Mouse (Mus musculus) heart, adult 10 weeks (tissue): ENCODE results near the gene Olfr533. TPM values are rescaled to one million over a fixed set of nuclear protein-coding genes. Genes with fewer than 3 reads are reported as not detected.

Source experiments
- polyA plus RNA-seq: library from polyadenylated mRNA; stranded (reverse); fragments of 350-450 nt; fragmentation: Illumina TruSeq; extraction: RNeasy Lipid Tissue Mini Kit (QIAGEN cat#74804); gene quantifications from one replicate; pipeline ENCODE4 v1.2.3, GENCODE M21; 2014; ENCODE audit warnings: low read depth, low replicate concordance

Gene Olfr533
- polyA plus RNA-seq, result not detected

GRCm38 (mm10) chr7:140463070-140463469 lies at the start of gene Olfr533:
TSS of gene Olfr533 (plus strand) at chr7:140463370.

GRCm38 (mm10) chr7:140421539-140421938 lies 41.6 kb upstream of the Olfr533 start, which contains the start of gene Olfr532:
TSS of gene Olfr532 (minus strand) at chr7:140421639.

GRCm38 (mm10) chr7:140483916-140484315 lies 20.7 kb downstream of the Olfr533 start, which contains the start of gene Olfr535:
TSS of gene Olfr535 (plus strand) at chr7:140484216.

GRCm38 (mm10) chr7:140507346-140508021 lies 44.3 kb downstream of the Olfr533 start, which contains the start of gene Olfr536:
TSS of gene Olfr536 (minus strand) at chr7:140507396.

Other genes starting within 250 kb of the Olfr533 start
- 0.13 TPM for gene Cd163l1, start 245.1 kb upstream of the Olfr533 start, polyA plus RNA-seq
- not detected for gene 5830411N06Rik, start 216.1 kb upstream of the Olfr533 start, polyA plus RNA-seq
- gene Olfr525, start 142.5 kb upstream of the Olfr533 start, polyA plus RNA-seq, result not detected
- not detected for gene Olfr527, start 129.4 kb upstream of the Olfr533 start, polyA plus RNA-seq
- gene Olfr60, start 101.7 kb upstream of the Olfr533 start, polyA plus RNA-seq, result not detected
- gene Olfr530, start 87.0 kb upstream of the Olfr533 start, polyA plus RNA-seq, result not detected
- not detected for gene Olfr531, start 60.5 kb upstream of the Olfr533 start, polyA plus RNA-seq
- gene Olfr532, start 41.7 kb upstream of the Olfr533 start, polyA plus RNA-seq, result not detected
- gene Olfr535, start 20.8 kb downstream of the Olfr533 start, polyA plus RNA-seq, result not detected
- not detected for gene Olfr536, start 44.0 kb downstream of the Olfr533 start, polyA plus RNA-seq
- not detected for gene Olfr538, start 104.5 kb downstream of the Olfr533 start, polyA plus RNA-seq
- gene Olfr46, start 137.9 kb downstream of the Olfr533 start, polyA plus RNA-seq, result not detected
- not detected for gene Olfr61, start 165.6 kb downstream of the Olfr533 start, polyA plus RNA-seq
- not detected for gene Olfr53, start 183.1 kb downstream of the Olfr533 start, polyA plus RNA-seq
- not detected for gene Olfr539, start 196.6 kb downstream of the Olfr533 start, polyA plus RNA-seq
- not detected for gene Olfr45, start 218.6 kb downstream of the Olfr533 start, polyA plus RNA-seq
- not detected for gene Olfr541, start 233.9 kb downstream of the Olfr533 start, polyA plus RNA-seq